Mouse (Mus musculus): Measurements from ENCODE around the gene Ifitm10.
"Not testable (repeated sequence)": the region's sequence is repeated elsewhere in the genome, so short reads cannot be mapped to it uniquely, and the experiment has no call there.

Gene Ifitm10

DNA sequence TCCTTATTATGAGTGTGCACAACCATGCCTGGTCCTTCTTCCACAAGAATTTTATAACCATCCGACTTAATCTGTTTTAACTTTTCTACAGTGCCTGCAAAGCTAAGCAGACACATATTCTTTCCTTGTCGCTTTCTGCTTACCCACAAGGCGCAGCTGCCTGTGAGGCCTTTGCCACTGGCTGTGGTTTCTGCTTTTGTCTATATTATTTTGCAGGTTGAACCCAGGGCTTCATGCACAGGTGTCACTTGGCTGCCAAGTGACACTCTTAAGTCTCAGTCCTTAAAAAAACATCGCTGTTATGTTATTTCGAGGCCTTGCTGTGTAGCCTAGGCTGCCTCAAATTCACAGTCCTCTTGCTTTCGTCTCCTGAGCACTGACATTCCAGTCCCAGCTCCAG is 50.9 kb downstream of the Ifitm10 start:
- DNase-seq (ENCODE audit: extremely low spot score, low spot score): no peak

GRCm38 (mm10) chr7:142321637-142322306 is 51.8 kb downstream of the Ifitm10 start:
- DNase-seq (ENCODE audit: extremely low spot score, low spot score): not testable (repeated sequence)

DNA sequence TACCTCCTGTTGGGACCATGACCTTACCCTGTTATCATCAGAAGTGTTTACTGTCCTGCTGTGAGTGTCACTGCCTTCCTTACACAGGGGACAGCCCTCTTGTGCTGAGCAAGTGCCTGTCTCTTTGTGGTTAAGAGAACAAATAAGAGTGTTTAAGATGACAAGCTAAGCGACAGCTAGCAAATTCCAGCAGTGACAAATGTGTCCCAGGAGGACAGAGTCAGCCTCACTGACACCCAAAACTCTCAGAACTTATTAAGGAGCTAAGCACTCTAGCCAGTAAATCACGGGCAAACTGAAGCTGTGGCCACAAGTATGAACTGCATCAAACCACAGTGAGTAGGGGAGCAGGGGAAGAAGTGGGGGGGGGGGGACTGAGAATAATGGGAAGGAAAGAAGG is 52.6 kb downstream of the Ifitm10 start:
- no peak for DNase-seq (ENCODE audit: extremely low spot score, low spot score)

DNA sequence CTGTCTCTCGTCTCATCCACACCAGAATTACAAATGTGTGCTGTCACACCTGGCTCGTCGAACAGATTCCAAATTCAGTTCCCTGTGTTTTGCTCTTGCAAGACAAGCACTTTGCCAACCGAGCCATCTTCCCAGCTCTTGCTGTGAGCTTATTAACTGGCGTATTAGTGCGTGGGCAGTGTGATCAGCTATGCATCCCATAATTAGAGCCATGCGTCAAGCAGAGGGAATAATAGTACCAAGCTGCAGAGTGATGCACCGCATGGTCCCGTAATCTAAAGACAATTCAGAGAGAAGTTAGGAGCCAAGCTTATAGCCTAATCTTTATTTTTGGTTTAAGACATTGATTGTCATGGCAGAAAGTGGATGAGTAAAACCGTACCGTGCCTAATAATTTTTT is 54.4 kb downstream of the Ifitm10 start:
- no peak for DNase-seq (ENCODE audit: extremely low spot score, low spot score)

- DNase-seq (ENCODE audit: extremely low spot score, low spot score): no peak
Observed at GRCm38 (mm10) chr7:142317216-142317615, 56.3 kb downstream of the Ifitm10 start.

- DNase-seq (ENCODE audit: extremely low spot score, low spot score): peak; percentile 55
Observed at GRCm38 (mm10) chr7:142316558-142316957, 57.0 kb downstream of the Ifitm10 start.

DNA sequence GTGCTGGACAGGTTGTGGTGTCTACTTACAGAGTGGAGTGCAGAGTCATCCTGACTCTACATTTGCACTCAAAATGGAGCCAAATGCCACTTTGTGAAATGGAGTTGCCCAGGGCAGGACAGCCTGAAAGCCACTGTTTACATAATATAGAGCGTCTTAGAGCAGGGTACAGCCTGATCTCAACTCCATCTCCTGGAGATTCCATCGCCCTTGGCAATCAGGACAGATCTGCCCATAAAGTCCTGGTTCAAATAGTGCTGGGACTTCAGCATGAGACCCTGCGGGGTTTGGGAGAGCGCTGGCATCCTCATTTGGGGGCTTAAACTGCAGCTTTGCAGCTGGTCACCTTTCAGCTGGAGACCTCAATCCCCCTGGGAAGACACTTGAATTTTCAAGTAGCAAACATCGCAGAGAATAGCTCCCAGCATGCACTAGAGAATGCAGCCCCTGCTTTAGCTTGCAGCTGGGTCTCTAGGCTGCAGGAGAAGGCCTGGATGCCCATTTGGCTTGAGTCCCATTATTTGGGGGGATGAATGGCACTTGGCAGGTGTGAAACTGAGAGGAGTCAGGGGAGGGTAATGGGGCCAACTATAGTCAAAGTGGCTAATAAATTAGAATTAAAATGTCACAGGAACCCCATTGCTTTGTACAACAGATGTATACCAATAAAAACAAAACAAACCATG is 58.8 kb downstream of the Ifitm10 start:
- no peak for DNase-seq (ENCODE audit: extremely low spot score, low spot score)

DNA sequence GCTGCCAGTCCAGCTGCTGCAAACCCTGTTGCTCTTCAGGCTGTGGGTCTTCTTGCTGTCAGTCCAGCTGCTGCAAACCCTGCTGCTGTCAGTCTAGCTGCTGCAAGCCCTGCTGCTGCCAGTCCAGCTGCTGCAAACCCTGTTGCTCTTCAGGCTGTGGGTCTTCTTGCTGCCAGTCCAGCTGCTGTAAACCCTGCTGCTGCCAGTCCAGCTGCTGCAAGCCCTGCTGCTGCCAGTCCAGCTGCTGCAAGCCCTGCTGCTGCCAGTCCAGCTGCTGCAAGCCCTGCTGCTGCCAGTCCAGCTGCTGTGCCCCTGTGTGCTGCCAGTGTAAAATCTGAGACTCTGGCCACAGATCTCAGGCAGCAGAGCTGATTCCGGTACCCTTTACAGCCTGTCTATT is 69.6 kb downstream of the Ifitm10 start:
- DNase-seq (ENCODE audit: extremely low spot score, low spot score): not testable (repeated sequence)

DNA sequence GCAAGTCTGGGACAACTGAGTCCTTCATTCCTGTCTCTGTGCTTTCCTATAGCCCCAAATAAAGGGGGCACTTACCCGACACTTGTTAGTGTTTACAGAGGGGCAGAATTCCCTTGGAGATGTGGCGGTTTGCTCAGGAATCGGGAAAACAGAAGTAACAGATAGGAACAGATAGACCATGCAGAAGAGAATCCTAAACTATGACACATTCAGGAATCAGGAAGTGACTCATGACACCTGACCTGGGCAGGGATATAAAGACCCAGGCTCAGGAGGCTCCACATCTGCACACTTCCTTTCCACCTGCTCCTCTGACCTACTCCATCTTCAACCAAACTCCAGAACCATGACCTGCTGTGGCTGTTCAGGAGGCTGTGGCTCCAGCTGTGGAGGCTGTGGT is 70.3 kb downstream of the Ifitm10 start, which contains the start of gene Krtap5-4:
Gene Krtap5-4 (plus strand): TSS at position 301 of the 400 bp plus-strand sequence.
- DNase-seq (ENCODE audit: extremely low spot score, low spot score): no peak

GRCm38 (mm10) chr7:142297018-142297417 is 76.5 kb downstream of the Ifitm10 start, which contains the start of gene Krtap5-1:
Krtap5-1 (minus strand) TSS chr7:142297118.
- not testable (repeated sequence) for DNase-seq (ENCODE audit: extremely low spot score, low spot score)

- DNase-seq (ENCODE audit: extremely low spot score, low spot score): not testable (repeated sequence)
Observed at GRCm38 (mm10) chr7:142296108-142296507, 77.4 kb downstream of the Ifitm10 start.

DNA sequence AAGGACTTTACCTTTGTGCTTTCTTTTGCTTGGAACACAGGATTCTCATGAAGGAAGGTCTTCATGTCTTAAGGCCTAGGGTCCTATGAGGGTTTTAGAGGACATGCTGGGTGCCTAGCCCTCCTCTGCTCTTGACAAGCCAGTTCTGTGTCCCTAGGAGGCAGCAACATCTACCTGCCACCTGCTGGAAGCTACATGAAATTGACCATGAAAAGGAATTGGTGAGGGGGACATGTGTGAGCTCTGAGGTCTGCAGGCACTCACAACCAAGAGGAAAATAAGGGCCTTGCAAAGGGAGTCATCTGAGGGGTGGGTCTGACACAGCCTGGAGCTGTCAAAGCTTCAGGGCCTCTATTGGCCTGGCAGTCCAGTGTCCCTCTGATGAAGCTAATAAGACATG is 78.1 kb downstream of the Ifitm10 start:
- no peak for DNase-seq (ENCODE audit: extremely low spot score, low spot score)

DNA sequence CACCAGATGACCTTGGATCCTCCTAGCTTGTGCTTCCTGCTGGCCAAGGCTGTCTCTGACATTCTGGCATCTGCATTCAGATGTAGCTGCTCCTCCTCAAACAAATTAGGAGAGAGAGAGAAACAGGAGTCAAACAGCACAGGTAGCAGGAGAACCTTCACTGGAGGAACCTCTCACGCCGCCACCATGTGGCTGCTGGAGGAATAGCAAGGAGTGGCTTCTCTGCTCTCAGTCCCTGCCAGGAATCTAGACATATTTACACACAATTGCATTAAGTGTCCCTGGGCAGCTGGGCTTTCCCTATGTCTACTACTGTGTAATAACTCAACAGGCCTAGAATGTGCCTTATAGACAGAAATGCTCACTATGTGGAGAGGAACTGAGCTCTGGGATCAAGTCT is 79.7 kb downstream of the Ifitm10 start:
- peak; percentile 37 for DNase-seq (ENCODE audit: extremely low spot score, low spot score)

GRCm38 (mm10) chr7:142285910-142286612 is 87.5 kb downstream of the Ifitm10 start:
- DNase-seq (ENCODE audit: extremely low spot score, low spot score): peak; percentile 22

- DNase-seq (ENCODE audit: extremely low spot score, low spot score): peak; percentile 50
Observed at GRCm38 (mm10) chr7:142285130-142285835, 88.3 kb downstream of the Ifitm10 start.

DNA sequence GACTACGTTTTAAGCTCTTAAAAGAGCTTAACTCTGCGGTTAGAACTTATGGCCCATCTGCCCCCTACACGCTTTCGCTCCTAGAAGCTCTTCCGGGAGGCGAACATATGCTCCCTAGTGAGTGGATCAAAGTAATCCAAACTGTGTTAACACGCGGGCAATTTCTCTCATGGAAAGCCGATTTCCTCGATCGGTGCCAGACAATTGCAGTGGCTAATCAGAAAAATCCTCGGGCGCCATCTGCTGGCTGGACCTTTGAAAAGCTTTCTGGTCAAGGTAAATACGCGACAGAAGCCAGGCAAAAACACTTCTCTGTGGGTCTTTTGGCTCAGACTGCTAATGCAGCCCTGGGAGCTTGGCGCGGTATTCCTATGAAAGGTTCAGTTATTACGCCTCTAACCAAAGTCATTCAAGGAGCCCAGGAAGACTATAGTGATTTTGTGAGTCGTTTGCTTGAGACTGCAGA is 88.9 kb downstream of the Ifitm10 start:
- DNase-seq (ENCODE audit: extremely low spot score, low spot score): peak; percentile 94

GRCm38 (mm10) chr7:142284023-142284591 is 89.4 kb downstream of the Ifitm10 start:
- peak; percentile 83 for DNase-seq (ENCODE audit: extremely low spot score, low spot score)

DNA sequence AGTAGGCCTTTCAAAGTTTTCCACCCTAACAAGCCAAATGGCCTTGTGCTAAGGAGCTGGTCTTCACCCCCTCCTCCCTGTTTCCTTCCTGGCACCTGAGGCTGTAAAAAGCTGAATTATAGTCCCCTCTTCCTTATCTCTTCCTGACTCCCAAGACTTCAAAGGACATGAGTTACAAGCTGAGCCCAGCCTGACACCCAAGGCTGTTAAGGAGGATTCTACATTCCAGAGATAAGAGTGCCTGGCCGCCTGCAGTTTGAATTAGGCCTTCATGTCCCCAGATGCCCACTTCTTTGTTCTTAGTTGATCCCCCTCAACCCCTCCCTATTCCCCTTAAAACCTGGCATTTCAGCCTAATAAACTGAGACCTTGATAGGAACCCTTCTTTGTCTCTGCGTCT is 90.7 kb downstream of the Ifitm10 start:
- not testable (repeated sequence) for DNase-seq (ENCODE audit: extremely low spot score, low spot score)

DNA sequence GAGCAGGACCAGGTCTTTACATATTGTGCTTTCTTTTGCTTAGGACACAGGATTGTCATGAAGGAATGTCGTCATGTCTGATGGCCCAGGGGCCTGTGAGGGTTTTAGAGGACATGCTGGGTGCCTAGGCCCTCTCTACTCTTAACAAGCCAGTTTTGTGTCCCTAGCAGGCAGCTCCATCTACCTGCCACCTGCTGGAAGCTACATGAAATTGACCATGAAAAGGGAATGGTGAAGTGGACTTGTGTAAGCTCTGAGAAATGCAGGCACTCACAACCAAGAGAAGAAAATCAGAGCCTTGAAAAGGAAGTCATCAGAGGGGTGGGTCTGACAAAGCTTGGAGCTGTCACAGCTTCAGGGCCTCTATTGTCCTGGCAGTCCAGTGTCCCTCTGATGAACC is 94.3 kb downstream of the Ifitm10 start:
- not testable (repeated sequence) for DNase-seq (ENCODE audit: extremely low spot score, low spot score)

- DNase-seq (ENCODE audit: extremely low spot score, low spot score): peak; percentile 57
Observed at GRCm38 (mm10) chr7:142278183-142278582, 95.4 kb downstream of the Ifitm10 start.
